Mouse (Mus musculus) adrenal gland, postnatal 10 days (tissue): ENCODE results near the gene Atxn7l1. TPM values are rescaled to one million over a fixed set of nuclear protein-coding genes. Genes with fewer than 3 reads are reported as not detected.
"Not testable (repeated sequence)": the region's sequence is repeated elsewhere in the genome, so short reads cannot be mapped to it uniquely, and the experiment has no call there.

Experiments
- DNase-seq: peaks from one replicate; pipeline ENCODE4 v3.0.0; 2021; ENCODE audit warnings: mixed read lengths
- total RNA-seq, 2 experiments: library from RNA; stranded (reverse); gene quantifications; 2 replicates each; pipeline ENCODE4 v1.2.3; 2021

The Atxn7l1 gene
- total RNA-seq, 2 experiments from 2014 or later = 20.1 to 32.3 TPM

DNA sequence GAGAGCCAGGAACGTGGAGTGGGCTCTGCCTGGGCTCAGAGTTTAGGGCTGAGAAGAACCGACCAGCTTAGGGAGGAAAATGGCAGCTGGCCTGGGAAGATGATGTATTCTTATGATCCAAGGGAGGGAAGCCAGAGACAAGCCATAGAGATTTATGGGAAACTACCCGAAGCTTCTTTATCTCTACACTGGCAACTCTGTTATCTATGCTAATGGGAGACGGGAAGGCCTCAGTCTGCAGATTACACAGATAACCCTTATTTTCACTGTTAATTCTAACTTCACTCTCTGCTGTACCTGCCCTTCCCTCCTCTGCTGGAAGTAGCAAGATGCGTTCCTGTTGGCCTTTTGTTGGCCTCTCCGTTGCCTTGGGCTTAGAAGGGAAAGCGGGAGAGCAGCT is 5.6 kb downstream of the Atxn7l1 start:
- no peak for DNase-seq

DNA sequence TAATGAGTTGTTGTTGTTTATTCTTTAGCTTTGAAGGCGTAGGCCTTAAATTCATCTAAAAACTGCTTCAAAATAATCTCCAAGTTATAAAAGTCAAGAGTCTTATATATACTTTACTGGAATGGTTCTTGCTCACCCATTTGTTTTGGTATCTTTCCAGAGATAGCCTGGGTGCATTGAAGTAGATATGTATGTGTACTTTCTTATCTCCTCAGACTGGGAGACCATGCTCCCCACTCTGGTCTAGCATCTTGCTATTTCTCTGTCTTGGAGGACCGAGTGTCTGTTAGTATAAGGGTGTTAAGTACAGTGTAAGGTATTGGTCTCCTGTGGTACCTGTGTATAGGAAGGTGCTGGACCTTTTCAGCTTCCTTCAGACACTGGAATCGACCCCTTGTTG is 6.4 kb downstream of the Atxn7l1 start:
- DNase-seq = no peak

DNA sequence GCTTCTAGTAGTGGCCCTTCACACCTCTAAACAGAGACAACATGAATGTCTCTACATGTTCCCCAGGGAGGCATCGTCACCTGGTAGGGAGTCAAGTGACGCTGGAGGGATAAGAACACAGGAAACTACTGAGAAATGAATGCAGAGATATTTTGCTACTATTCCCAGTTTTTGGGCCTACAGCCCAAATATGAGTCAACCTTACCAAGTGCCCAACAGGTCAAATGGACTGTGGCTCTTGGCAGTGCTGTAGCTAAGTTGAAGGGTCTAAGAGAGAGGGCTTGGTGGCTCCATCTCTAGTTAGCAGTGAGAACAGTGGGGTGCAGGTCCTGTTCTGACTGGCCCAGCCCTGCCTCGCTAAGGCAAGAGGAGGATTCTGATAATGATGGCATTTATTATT is 7.2 kb downstream of the Atxn7l1 start:
- DNase-seq = no peak

DNA sequence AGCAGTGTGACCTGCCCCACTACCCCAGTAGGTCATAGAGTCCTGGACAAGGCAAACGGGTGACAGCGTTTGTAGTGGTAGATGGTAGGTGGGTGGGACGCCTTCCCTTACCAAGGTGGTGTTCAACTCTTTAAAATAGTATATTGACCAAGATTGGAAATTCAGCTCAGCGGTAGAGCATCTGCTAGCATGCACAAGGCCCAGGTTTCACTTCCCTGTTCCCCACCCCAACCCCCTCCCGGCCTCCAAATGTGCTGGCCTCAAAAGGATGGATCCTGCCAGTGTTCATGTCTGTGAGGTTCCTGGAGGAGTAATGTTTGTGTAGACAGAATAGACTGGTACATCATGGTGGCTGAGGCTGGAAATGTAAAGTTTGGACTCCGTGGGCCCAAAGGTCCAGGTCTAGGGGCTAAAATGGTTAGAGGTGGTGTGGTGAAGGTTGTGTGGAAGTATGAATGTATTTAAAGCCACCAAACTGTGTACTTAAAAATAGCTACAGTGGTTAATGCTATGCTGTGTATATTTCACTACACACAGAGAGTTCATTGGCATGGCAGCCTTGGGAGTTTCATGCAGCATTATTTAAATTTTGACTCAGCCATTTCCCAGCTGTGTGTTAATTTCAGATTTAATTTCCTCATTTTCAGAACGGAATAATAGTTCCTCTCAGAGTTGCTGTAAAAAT is 9.0 kb downstream of the Atxn7l1 start:
- no peak for DNase-seq

DNA sequence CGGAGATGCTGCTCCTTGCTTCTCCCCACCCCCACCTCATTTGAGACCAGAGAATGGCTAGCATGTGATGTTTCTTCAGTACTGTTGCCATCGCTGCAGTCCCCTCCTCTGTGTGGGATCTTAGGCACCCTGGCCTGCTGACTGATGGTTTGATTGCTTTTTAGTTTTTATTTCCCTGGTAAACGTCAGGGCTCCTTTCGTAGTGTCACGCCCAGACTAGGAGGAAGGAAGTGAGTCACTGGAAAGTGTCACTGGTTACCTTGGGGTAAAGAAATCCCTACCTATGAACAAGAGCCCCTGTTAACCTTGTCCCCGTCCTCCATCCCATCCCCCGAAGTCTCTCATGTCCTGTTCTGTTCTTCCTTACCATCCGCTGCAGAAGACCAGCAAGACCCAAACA is 10.8 kb downstream of the Atxn7l1 start:
- DNase-seq = no peak

DNA sequence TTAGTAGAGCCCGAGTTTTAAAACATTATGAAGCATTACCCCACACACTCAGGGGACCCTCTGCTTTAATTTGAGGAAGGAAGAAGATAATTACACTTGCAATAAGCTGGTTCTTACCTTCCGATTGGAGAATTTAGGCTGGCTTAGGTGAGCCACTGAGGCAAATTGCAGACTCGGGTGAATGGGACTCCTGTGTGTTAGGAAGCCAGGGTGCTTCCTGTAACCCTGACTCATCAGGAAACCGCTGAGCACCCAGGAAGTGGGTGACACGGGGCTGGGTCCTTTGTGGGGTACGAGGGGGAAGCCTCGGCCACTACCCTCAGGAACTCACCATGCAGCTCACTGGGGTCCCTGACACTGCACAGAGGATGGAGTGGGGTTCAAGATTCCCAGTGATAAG is 12.9 kb downstream of the Atxn7l1 start:
- DNase-seq = no peak

DNA sequence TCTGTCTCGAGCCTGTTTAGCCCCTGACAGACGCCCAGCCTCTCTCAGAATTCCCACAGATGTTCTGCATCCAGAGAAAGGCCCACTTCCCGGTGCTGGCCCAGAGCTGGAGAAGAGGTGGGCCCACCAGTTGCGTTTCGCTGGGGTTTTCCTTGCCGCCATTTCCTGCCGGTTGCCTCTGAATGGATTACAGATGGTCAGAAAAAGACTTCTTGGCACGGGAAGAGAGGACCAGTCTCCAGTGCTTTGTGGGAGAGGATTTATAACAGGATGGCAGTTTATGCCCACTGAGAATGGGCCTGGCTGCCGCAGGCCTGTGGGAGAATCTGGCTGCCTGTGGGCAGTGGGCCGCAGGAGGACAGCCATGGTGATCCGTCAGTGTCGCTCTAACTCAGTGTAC is 15.0 kb downstream of the Atxn7l1 start:
- DNase-seq = no peak

DNA sequence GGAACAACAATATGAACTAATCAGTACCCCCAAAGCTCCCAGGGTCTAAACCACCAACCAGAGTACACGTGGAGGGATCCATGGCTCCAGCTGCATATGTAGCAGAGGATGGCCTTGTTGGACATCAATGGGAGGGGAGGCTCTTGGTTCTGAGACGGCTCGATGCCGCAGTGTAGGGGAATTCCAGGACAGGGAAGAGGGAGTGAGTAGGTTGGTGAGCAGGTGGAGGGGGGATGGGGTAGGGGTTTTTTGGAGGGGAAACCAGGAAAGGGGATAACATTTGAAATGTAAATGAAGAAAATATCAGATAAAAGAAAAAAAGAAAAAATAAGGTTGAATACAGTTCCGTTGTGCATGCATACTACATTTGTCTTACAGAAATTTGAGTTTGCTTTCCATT is 16.5 kb downstream of the Atxn7l1 start:
- not testable (repeated sequence) for DNase-seq

DNA sequence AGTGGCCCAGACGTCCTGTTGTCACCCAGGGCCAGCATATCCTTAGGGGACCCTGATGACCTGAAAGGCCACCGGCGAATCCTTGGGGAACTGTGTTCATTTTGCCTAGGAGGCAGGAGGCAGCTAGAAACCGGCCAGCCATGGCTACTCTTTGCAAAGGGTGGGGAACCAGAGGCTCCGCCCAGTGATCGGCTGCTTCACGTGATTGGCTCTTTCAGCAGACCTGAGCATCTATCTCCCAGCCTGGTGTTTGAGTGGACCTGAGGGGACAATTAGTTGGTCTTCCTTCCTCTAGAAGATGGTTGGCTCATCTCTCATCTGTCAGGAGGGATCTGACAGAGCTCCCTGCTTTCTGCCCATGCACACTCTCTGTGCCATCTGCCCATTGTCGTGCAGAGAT is 19.2 kb downstream of the Atxn7l1 start:
- no peak for DNase-seq

DNA sequence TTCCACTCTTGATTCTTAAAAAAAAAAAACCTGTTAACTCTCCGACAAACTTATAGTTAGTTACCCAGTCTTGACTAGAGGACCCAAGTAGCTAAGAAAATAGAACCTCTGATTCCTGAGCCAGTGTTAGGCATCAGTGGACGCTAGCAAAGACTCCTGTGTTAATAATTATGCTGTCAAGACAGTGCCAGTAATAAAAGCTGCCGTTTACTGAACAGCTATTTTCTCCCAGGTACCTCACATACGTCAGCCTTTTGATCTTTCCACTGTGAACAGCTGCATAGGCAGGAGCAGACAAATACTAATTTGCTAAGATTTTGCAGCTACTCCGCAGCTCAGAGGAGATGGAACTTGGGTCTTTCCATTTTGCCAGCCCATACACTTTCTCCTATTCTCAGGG is 20.1 kb downstream of the Atxn7l1 start:
- DNase-seq = no peak

DNA sequence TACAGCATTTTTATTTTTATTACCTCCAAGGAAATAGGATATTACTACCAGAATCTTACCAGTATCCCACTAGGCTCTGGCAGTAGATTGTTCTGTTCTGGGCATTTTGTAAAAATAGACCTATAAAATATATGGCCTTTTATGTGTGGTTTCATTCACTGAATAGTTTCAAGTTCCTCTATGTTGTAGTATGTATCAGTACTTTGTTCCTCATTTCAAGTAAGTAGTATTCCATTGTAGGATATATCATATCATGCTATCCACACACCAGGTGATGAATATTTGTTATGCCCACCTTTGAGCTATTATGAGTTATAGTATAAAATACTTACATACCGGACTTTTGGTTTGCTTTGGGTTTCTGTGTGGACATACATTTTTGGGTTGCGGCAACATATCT is 21.0 kb downstream of the Atxn7l1 start:
- no peak for DNase-seq

DNA sequence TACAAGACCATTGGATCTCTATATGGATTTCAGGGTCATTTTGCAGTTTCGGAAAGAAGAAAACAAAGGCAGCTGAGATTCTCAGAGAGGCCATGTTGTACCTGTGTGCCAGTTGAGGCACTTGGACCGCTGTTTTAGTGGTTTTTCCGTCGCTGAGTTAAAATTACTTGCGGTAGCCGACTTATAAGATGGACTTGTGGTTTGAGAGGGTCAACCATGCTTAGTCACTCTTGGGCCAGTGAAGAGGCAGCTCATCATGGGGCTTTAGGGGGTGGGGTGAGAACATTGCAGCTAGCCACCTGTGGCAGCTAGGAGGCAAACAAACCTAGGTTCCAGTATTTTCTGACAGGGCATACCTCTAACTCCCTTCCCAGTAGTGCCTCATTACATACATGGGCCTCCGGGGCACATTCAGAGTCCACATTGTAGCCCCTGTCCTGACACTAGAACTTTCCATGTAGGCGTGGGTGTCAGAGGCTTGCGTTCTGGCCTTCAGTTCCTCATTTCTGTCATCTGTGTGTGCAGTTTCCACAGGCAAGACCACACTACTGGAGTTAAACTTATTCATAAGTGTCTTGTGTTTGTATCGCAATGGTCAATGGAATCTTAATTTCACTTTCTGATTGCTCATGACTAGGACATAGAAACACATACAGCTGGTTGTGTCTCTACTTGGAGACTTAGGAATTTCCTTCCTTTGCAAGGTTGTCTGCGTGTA is 22.4 kb downstream of the Atxn7l1 start:
- DNase-seq = no peak

DNA sequence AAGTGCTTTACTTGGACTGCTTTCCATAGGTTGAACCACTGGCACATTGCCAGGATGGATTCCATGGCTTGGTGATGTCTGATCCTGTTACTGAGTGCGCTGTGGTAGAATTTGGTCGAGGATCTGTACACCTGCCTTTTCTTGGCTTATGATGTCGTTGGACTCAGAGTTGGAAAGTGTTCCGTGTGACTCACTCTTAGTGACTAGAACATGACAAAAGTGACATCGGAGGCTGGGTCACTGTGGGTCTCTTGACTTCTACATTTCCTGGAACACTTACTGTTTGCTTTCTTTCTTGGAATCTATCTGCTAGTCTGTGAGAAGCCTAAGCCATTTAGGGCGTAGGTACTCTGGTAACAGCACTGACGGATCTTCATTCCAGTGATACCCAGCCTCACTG is 23.3 kb downstream of the Atxn7l1 start:
- DNase-seq = no peak

DNA sequence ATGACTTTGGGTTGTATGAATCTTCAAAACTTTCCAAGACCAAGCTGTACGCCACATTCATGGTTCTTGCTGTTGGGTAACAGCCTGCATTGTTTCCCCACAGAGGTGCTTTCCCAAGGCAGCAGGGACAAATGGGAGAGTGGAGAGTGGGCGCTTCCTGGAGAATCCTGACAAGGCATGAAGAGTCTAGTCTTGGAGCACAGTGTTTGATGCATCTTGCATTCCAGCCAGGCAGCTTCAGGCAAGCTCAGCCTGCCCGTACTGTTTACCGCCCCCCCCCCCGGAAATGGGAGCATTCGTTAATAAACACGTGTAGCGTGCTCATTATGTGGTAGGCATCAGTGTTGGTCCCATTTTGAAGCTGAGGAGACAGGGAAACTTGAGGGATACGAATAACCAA is 25.4 kb downstream of the Atxn7l1 start:
- no peak for DNase-seq

DNA sequence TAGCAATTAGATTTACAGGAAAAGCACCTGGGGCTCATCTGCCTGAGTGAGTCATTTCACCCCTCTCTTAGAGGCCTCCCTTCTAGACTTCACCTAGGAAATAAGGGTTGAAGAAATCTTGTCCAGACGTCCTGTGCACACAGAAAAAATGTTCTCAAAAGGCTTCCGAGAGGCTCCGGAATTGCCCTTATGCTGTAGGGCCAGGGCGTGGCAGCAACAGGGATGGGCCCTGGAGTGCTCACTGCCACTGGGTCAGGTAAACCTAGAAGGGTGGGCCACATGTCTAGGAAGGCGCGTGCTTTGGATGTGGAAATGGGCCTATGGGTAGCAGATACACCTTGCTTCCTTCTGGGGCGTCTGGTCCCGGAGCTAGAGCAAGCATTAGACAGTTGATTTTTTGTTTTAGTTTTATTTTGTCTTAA is 26.2 kb downstream of the Atxn7l1 start:
- DNase-seq = no peak

DNA sequence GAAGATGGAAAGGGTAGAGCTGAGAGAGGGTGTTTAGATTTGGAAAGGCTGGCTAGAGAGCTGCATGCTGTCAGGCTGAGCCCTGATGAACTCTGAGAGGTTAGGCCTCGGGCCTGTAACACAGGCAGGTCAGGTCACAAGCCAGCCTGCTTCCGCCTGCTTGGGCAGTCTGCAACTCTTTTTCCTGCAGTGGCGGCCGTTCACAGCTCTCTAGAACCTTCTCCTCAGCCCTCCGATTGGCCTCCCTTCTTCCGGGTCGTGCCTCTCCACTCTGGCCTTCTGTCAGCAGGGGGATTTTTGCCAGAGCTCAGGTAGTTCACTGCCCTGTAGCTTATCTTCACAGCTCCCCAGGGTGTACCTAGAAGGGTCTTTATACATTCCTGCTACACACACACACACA is 26.7 kb downstream of the Atxn7l1 start:
- DNase-seq = no peak

DNA sequence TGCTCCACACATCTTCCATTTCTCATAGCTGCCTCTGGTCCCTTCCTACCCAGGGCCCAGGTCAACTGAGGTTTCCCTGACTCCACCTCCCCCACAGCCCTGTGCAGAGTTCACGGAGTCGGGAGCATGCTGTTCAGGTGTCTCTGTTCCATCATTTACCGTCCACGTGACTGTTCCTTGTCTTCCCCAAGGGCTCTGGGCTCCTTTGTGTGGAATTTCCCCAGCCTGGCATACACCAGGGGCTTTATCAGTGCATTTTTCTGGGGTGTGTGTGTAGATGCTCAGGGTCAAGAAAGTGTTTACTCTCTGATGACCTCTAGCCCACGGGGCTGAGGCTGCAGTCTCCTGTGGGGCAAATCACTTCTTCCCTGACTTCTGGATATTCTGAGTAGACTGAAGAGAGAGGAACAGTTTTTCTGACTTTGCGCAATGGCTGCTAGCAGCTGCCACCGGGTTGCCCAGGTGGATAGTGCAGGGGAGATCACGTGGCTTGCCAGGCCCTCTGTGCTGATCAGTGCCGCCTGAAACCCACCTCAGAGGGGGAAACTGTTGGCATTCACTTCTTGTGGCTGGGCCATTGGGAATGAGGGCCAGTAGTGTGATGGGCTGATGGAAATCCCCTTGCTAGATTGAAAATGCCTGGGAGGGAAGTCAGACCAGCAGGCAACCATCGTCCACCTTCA is 27.3 kb downstream of the Atxn7l1 start:
- DNase-seq = no peak

DNA sequence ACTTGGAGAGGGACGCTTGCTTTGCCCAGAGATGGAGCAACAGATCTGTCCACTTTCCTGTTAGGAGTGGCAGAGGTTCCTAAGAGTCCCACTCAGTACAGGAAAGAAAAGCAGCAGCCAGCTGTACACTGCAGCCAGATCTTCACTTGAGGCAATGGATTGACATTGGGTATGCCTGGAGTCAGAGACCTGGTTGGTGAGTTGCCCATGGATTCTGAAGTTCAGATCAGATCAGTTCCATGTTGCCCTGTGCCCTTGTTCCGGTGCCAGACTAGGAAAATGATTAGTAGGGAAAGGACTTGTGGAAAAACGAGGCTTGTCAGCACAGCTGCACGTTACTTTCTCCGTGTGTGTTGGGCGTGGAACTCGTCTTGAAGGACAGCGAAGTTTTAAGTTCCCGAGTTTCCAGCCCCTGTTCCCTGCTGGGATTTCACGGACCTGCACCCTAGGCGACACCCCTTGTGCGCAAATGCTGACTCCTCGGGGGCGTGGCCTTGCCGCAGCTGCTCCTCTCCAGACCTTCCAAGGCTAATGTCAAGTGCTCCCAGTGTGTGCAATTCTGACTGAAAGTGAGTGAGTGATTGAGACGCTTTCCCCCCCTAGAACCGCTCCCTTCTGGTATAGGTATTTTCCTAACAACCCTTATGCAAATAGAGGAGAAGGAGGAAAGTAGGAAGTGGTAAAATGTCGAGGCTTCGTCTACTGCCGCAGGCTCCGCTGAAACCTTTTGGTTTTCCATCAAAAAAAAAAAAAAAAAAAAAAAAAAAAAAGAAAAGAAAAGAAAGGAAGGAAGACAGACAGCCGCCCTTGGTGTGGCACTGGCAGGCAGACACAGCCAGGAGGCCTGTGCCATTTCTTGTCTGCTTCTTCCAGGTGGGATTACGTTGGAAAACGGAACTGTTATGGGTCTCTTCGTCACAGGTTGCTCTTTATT is 28.4 kb downstream of the Atxn7l1 start:
- peak; percentile 88 for DNase-seq

DNA sequence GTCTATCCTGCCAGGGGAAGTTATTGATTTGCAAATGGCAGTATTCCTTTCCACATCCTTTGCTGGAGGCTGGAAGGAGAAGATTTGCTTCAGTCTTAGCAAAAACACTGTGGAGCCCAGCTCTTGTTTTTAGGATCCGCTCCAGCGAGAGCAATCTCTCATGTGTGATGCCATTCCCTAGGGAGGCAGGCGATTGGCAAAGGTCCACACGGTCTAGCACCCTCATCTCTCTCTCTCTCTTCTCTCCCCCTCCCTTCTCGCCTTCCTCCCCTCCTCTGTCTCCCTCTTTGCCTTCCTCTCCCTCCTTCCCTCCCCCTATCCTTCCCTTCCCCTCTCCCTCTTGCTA is 29.0 kb downstream of the Atxn7l1 start:
- DNase-seq = peak; percentile 65

DNA sequence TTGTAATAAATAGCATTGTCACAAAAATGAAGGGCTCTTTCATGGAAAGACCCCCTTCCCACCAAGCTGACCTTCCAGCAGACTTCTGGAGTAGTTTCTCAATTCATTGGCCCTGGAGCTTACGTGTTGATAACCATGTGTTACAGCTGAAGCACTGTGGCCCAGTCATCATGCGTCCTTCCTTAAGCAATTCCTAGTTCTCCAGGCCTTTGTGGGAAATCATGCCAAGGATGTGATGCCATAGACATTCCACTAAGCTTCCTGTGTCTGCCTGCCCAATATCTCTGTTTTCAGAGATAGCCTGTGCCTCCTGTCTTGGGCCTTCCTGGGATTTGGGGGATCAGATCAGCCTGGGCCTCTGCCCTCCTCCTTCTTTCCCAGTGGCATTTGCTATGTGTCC is 32.9 kb downstream of the Atxn7l1 start:
- DNase-seq = no peak

DNA sequence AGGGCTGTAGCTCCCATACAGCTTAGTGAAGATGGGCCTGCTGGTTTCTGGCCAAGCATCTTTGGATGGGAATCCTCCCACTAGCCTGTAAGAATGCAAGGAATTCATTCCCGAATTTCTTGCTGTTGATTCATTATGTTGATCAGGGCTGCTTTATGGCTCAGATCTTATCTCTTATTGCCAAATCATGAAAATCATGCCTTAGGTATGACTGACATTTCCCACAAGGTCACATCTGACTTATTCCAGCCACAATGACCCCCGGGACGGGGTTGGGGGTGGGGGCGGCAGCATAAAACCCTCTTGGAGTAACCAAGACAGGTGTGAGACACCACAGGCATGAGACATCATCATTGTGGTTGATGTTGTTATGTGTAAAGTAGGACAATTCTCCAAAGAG is 34.4 kb downstream of the Atxn7l1 start:
- DNase-seq = no peak

DNA sequence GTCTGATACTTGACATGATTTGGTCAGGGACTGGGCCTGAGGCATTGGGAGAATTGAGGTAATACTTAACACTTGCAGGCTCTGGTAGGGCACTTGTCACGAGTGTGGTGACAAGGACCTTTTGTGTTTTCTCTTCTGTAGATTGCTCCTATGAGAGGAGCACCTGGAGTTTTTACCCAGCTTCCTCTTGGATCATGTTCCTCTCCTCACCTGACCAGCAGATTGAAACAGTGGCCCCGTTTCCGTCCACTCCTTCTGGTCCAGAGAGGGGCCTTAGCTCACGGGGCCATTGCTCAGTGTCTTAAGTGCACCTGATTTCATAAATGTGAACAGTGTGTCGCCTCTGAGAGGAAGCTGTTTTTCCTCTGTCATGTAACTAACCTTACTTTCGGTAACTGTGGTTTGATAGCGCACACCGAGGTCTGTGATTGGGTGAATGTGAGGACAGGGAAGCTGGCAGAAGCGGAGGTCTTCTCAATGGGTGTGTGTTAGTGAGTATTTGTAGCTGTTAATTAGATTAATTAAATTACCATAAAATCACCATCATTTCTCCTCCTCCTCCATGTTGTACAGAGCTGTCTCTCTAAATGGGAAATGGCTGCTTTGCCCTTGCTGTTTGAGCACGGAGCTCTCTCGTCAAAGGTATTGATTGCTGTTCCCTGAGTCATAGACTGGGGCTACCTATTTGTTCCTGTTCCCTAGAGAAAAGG is 35.1 kb downstream of the Atxn7l1 start:
- no peak for DNase-seq
